Mouse (Mus musculus): ENCODE measurements around the gene Srgap3. TPM values are rescaled to one million over a fixed set of nuclear protein-coding genes. Genes with fewer than 3 reads are reported as not detected.
A peak's percentile ranks its signal among the peaks of the same experiment; 100 is the strongest.

The Srgap3 gene
- total RNA-seq, 1 experiment, result 3.3 TPM

GRCm38 (mm10) chr6:112776718-112777117 is 170.3 kb downstream of the Srgap3 start:
- H3K4me1 ChIP-seq (ENCODE audit: control insufficient read depth in 2 of 2, insufficient read depth in 2 of 2, low read length in 2 of 2, poor library complexity in 1 of 2), result peaks cover 0 to 8% of the 10 kb centered on the region in 2 experiments; a peak in 1 of 4 replicates
- H3K27ac ChIP-seq (ENCODE audit: insufficient read depth, low read depth, low read length, poor library complexity, severe bottlenecking), result no peak overlapping the region
- H3K36me3 ChIP-seq (ENCODE audit: control insufficient read depth, insufficient read depth, low read length, poor library complexity, severe bottlenecking), result no peaks in the 10 kb centered on the region
- H3K9me3 ChIP-seq (ENCODE audit: control insufficient read depth, insufficient read depth, low read depth, low read length), result no peaks in the 10 kb centered on the region
- peak; percentile 24 for DNase-seq (ENCODE audit: low read depth, low spot score)
- TF ChIP-seq ZC3H11A (IDR thresholded peaks at IDR 0.05; ENCODE audit: borderline replicate concordance, low read depth, low read length) (no peak), MAFK (IDR thresholded peaks at IDR 0.05; ENCODE audit: insufficient read depth, low read depth, low read length) (no peak), CHD2 (IDR thresholded peaks at IDR 0.05; ENCODE audit: low read depth, low read length) (no peak), HCFC1 (IDR thresholded peaks at IDR 0.05; ENCODE audit: borderline replicate concordance, insufficient read depth, low read length) (no peak), ZNF384 (IDR thresholded peaks at IDR 0.05; ENCODE audit: low read depth, low read length) (no peak)
- no peak overlapping the region for H3K4me3 ChIP-seq (ENCODE audit: insufficient read depth in 1 of 2, low read depth in 1 of 2, low read length in 2 of 2, poor library complexity in 1 of 2, severe bottlenecking in 1 of 2)
- in situ Hi-C loops (cut with MboI; ENCODE audit: low sequenced_read_pairs in 2 of 2, unreplicated experiment in 2 of 2), result no loop called here
- no peak overlapping the region for H3K9ac ChIP-seq (ENCODE audit: insufficient read depth, low read depth, low read length, poor library complexity, severe bottlenecking)

GRCm38 (mm10) chr6:112773754-112774153 is 173.3 kb downstream of the Srgap3 start:
- no peak overlapping the region for H3K27ac ChIP-seq (ENCODE audit: insufficient read depth, low read depth, low read length, poor library complexity, severe bottlenecking)
- no peak for DNase-seq (ENCODE audit: low read depth, low spot score)
- no peak overlapping the region for H3K4me3 ChIP-seq (ENCODE audit: insufficient read depth in 1 of 2, low read depth in 1 of 2, low read length in 2 of 2, poor library complexity in 1 of 2, severe bottlenecking in 1 of 2)
- peaks cover 0 to 7% of the 10 kb centered on the region in 2 experiments; a peak in 1 of 4 replicates for H3K4me1 ChIP-seq (ENCODE audit: control insufficient read depth in 2 of 2, insufficient read depth in 2 of 2, low read length in 2 of 2, poor library complexity in 1 of 2)
- H3K9me3 ChIP-seq (ENCODE audit: control insufficient read depth, insufficient read depth, low read depth, low read length), result no peaks in the 10 kb centered on the region
- no peak for TF ChIP-seq CHD2 (IDR thresholded peaks at IDR 0.05; ENCODE audit: low read depth, low read length)
- no peak for TF ChIP-seq ZC3H11A (IDR thresholded peaks at IDR 0.05; ENCODE audit: borderline replicate concordance, low read depth, low read length)
- TF ChIP-seq MAFK (IDR thresholded peaks at IDR 0.05; ENCODE audit: insufficient read depth, low read depth, low read length), result no peak
- no peak for TF ChIP-seq ZNF384 (IDR thresholded peaks at IDR 0.05; ENCODE audit: low read depth, low read length)
- TF ChIP-seq HCFC1 (IDR thresholded peaks at IDR 0.05; ENCODE audit: borderline replicate concordance, insufficient read depth, low read length), result no peak
- H3K36me3 ChIP-seq (ENCODE audit: control insufficient read depth, insufficient read depth, low read length, poor library complexity, severe bottlenecking), result no peaks in the 10 kb centered on the region
- no peak overlapping the region for H3K9ac ChIP-seq (ENCODE audit: insufficient read depth, low read depth, low read length, poor library complexity, severe bottlenecking)
- in situ Hi-C loops (cut with MboI; ENCODE audit: low sequenced_read_pairs in 2 of 2, unreplicated experiment in 2 of 2), result no loop called here

GRCm38 (mm10) chr6:112770996-112771395 is 176.1 kb downstream of the Srgap3 start:
- Histone ChIP-seq H3K27ac (ENCODE audit: insufficient read depth, low read depth, low read length, poor library complexity, severe bottlenecking) (no peak overlapping the region), H3K4me1 (ENCODE audit: control insufficient read depth in 2 of 2, insufficient read depth in 2 of 2, low read length in 2 of 2, poor library complexity in 1 of 2) (no peaks in the 10 kb centered on the region), H3K4me3 (ENCODE audit: insufficient read depth in 1 of 2, low read depth in 1 of 2, low read length in 2 of 2, poor library complexity in 1 of 2, severe bottlenecking in 1 of 2) (no peak overlapping the region), H3K9ac (ENCODE audit: insufficient read depth, low read depth, low read length, poor library complexity, severe bottlenecking) (no peak overlapping the region), H3K36me3 (ENCODE audit: control insufficient read depth, insufficient read depth, low read length, poor library complexity, severe bottlenecking) (no peaks in the 10 kb centered on the region; the same call in 1 of the 2 replicates), H3K9me3 (ENCODE audit: control insufficient read depth, insufficient read depth, low read depth, low read length) (no peaks in the 10 kb centered on the region)
- DNase-seq (ENCODE audit: low read depth, low spot score), result no peak
- TF ChIP-seq HCFC1 (IDR thresholded peaks at IDR 0.05; ENCODE audit: borderline replicate concordance, insufficient read depth, low read length) (no peak), MAFK (IDR thresholded peaks at IDR 0.05; ENCODE audit: insufficient read depth, low read depth, low read length) (no peak), ZNF384 (IDR thresholded peaks at IDR 0.05; ENCODE audit: low read depth, low read length) (no peak), CHD2 (IDR thresholded peaks at IDR 0.05; ENCODE audit: low read depth, low read length) (no peak), ZC3H11A (IDR thresholded peaks at IDR 0.05; ENCODE audit: borderline replicate concordance, low read depth, low read length) (no peak)
- in situ Hi-C loops (cut with MboI; ENCODE audit: low sequenced_read_pairs in 2 of 2, unreplicated experiment in 2 of 2), result no loop called here

- no peaks in the 10 kb centered on the region for H3K9me3 ChIP-seq (ENCODE audit: control insufficient read depth, insufficient read depth, low read depth, low read length)
- DNase-seq (ENCODE audit: low read depth, low spot score), result no peak
- in situ Hi-C loops (cut with MboI; ENCODE audit: low sequenced_read_pairs in 2 of 2, unreplicated experiment in 2 of 2), result no loop called here
- H3K36me3 ChIP-seq (ENCODE audit: control insufficient read depth, insufficient read depth, low read length, poor library complexity, severe bottlenecking), result no peaks in the 10 kb centered on the region
- no peak overlapping the region for H3K4me3 ChIP-seq (ENCODE audit: insufficient read depth in 1 of 2, low read depth in 1 of 2, low read length in 2 of 2, poor library complexity in 1 of 2, severe bottlenecking in 1 of 2)
- no peak for TF ChIP-seq CHD2 (IDR thresholded peaks at IDR 0.05; ENCODE audit: low read depth, low read length)
- TF ChIP-seq HCFC1 (IDR thresholded peaks at IDR 0.05; ENCODE audit: borderline replicate concordance, insufficient read depth, low read length), result no peak
- TF ChIP-seq ZNF384 (IDR thresholded peaks at IDR 0.05; ENCODE audit: low read depth, low read length), result no peak
- TF ChIP-seq MAFK (IDR thresholded peaks at IDR 0.05; ENCODE audit: insufficient read depth, low read depth, low read length), result no peak
- no peak for TF ChIP-seq ZC3H11A (IDR thresholded peaks at IDR 0.05; ENCODE audit: borderline replicate concordance, low read depth, low read length)
- H3K27ac ChIP-seq (ENCODE audit: insufficient read depth, low read depth, low read length, poor library complexity, severe bottlenecking), result no peak overlapping the region; the same call in 1 of the 2 replicates
- no peak overlapping the region for H3K9ac ChIP-seq (ENCODE audit: insufficient read depth, low read depth, low read length, poor library complexity, severe bottlenecking)
- H3K4me1 ChIP-seq (ENCODE audit: control insufficient read depth in 2 of 2, insufficient read depth in 2 of 2, low read length in 2 of 2, poor library complexity in 1 of 2), result peaks cover 6 to 17% of the 10 kb centered on the region in 2 experiments; a peak in 3 of 4 replicates
Observed at GRCm38 (mm10) chr6:112758541-112758940, 188.5 kb downstream of the Srgap3 start.
